Mouse (Mus musculus) embryonic fibroblast, embryonic 13.5 days (primary cell): ENCODE measurements around the gene Elavl4. TPM values are rescaled to one million over a fixed set of nuclear protein-coding genes. Genes with fewer than 3 reads are reported as not detected.
A peak's percentile ranks its signal among the peaks of the same experiment; 100 is the strongest.

Source experiments
- H3K27ac ChIP-seq: 2 replicates; pipeline ENCODE4 v1.5.1; 2012; ENCODE audit warnings: low read length, control low read depth, inconsistent platforms; ENCODE audit not compliant: insufficient read depth
- H3K4me1 ChIP-seq: 2 replicates; pipeline ENCODE4 v1.6.1; 2011; ENCODE audit warnings: low read length; ENCODE audit not compliant: control insufficient read depth, insufficient read depth
- H3K4me3 ChIP-seq: 2 replicates; pipeline ENCODE4 v1.5.1; 2011; ENCODE audit warnings: mild to moderate bottlenecking, control low read depth, low read length; ENCODE audit not compliant: insufficient read depth
- CTCF ChIP-seq: IDR thresholded peaks from 2 replicates; pipeline ENCODE4 v1.5.1; 2011; ENCODE audit warnings: mild to moderate bottlenecking, control low read depth, low read length, moderate library complexity, borderline replicate concordance; ENCODE audit not compliant: insufficient read depth
- POLR2A ChIP-seq: IDR thresholded peaks from 2 replicates; pipeline ENCODE4 v1.6.1; 2011; ENCODE audit warnings: low read depth, mild to moderate bottlenecking, control low read depth, low read length, moderate library complexity
- polyA plus RNA-seq: library from polyadenylated mRNA; stranded (reverse); fragments of >200 nt; gene quantifications from 2 replicates; pipeline ENCODE4 v1.2.4, GENCODE M21; 2011; ENCODE audit warnings: low read depth; ENCODE audit not compliant: missing spikeins, insufficient read length

Elavl4 gene
- polyA plus RNA-seq, 1 experiment: 0.19 TPM

- Histone ChIP-seq H3K4me1 (no peaks in the 10 kb centered on the region), H3K4me3 (no peak overlapping the region), H3K27ac (no peak overlapping the region)
- no peak for TF ChIP-seq POLR2A
- TF ChIP-seq CTCF: no peak
Observed at GRCm38 (mm10) chr4:110295793-110296192, 55.9 kb downstream of the Elavl4 start.

- no peak for TF ChIP-seq CTCF
- no peak for TF ChIP-seq POLR2A
- no peaks in the 10 kb centered on the region for H3K4me1 ChIP-seq
- H3K4me3 ChIP-seq: no peak overlapping the region
- H3K27ac ChIP-seq: no peak overlapping the region
Observed at GRCm38 (mm10) chr4:110293238-110293637, 58.5 kb downstream of the Elavl4 start.

- Histone ChIP-seq H3K27ac (no peak overlapping the region), H3K4me3 (no peak overlapping the region), H3K4me1 (no peaks in the 10 kb centered on the region)
- no peak for TF ChIP-seq POLR2A
- no peak for TF ChIP-seq CTCF
Observed at GRCm38 (mm10) chr4:110292471-110292870, 59.2 kb downstream of the Elavl4 start.

DNA sequence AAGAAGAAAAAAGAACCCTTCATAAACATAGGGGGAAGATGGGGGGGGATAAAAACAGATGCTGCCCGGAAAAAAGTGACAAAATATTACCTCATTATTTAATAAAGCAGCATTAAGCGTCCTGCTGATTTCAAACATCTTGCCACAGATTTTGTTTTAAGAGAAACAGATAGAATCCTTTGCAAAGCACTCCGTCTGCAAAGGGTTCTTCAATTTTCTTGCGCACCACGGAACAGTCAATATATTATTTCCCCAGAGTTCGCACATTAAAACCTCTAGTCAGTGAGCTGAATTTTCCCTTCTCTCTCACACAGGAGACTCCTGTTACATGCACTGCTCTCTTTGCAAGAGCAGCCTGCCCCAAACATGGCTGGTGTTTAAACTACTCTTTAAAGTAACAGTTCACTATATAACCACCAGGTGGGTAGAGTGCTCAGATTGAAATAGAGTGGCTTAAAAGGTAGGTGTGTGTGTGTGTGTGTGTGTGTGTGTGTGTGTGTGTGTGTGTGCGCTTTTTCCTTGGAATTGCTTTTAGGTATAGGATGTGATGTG is 61.1 kb downstream of the Elavl4 start:
- H3K27ac ChIP-seq: no peak overlapping the region

DNA sequence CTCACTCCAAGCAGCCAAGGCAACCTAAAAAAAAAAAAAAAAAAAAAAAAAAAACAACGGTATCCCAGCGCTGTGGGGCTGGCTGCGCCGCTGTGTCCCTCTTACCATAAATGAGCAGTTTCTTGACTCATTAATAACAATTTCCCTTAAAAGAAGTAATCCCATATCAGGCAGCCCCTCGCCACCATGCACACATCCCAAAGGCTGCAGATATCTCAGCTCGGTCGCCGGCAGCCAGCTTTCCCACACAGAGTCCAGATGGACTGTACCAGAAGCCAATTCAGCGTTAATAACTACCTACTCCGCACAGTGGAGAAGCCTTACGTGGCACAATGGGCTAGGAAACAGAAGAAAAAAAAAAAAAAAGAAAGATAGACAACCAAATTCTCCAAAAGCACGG is 61.7 kb downstream of the Elavl4 start:
- H3K4me1 ChIP-seq: no peaks in the 10 kb centered on the region
- no peak overlapping the region for H3K27ac ChIP-seq
- H3K4me3 ChIP-seq: no peak overlapping the region
- TF ChIP-seq POLR2A: no peak
- no peak for TF ChIP-seq CTCF

More for the DNA sequence above, 61.1 kb downstream of the Elavl4 start:
- Histone ChIP-seq H3K4me1 (no peaks in the 10 kb centered on the region), H3K4me3 (no peak overlapping the region)
- TF ChIP-seq CTCF (no peak), POLR2A (no peak)

DNA sequence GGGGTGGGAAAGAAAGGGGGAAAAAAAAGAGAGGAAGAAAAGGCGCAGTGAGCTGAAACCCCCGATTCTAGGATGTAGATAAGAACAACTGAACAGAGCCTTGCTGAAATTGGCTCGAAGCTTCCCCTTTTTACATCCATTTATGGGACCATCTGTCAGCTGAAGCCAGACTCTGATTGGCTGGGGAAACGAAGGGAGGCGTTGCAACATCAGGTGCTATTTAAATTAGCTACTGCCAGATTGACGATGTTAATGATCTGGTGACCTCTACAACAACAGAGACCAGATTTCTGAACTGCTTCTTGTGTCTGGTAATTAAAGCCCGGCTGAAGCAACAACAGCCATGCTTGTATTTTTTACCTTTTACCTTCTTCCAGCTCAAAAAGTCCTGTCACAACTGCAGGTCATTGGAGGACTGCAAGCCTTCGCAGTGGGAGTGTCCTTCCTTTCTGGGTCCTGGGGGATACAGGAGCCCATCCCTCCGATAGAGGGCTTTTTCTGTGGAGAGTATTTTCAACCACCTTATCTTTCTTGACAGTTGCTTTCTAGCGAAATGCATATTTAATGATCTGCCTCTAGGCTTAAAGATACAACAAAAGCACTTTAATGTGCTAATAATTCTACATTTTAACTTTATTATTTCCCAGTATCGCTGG is 64.2 kb downstream of the Elavl4 start:
- H3K4me3 ChIP-seq: no peak overlapping the region

GRCm38 (mm10) chr4:110286841-110287240 is 64.9 kb downstream of the Elavl4 start:
- no peak for TF ChIP-seq POLR2A
- TF ChIP-seq CTCF: no peak
- Histone ChIP-seq H3K4me1 (no peaks in the 10 kb centered on the region), H3K4me3 (no peak overlapping the region), H3K27ac (no peak overlapping the region)

More for the DNA sequence above, 64.2 kb downstream of the Elavl4 start:
- Histone ChIP-seq H3K27ac (no peak overlapping the region), H3K4me1 (no peaks in the 10 kb centered on the region)
- TF ChIP-seq CTCF: no peak
- TF ChIP-seq POLR2A: no peak

DNA sequence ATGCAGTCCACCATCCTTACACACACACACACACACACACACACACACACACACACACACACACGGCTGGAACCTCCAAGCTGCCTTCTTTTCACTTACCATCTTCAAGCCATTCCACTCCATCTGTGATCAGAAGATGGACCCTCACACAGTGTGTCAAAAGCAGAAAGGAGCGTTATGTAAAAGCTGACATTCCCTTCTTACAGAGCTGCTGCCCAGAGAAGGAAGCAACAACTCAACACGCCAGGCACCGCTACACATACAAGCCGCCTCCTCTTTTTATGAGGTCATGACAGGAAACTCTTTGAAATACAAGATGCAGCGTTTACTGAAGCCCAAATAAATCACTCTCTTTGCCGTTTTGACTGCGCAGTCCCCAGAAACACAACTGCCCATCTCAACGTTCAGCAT is 65.3 kb downstream of the Elavl4 start:
- H3K27ac ChIP-seq: no peak overlapping the region
- H3K4me1 ChIP-seq: no peaks in the 10 kb centered on the region
- TF ChIP-seq POLR2A (no peak), CTCF (no peak)
- no peak overlapping the region for H3K4me3 ChIP-seq

GRCm38 (mm10) chr4:110285346-110286330 is 66.1 kb downstream of the Elavl4 start:
- H3K27ac ChIP-seq: no peak overlapping the region
- H3K4me3 ChIP-seq: peak overlapping the region; percentile 5; the same call in 1 of the 2 replicates
- H3K4me1 ChIP-seq: no peaks in the 10 kb centered on the region
- TF ChIP-seq POLR2A: no peak
- TF ChIP-seq CTCF: no peak
